In the genomic region with DNA sequence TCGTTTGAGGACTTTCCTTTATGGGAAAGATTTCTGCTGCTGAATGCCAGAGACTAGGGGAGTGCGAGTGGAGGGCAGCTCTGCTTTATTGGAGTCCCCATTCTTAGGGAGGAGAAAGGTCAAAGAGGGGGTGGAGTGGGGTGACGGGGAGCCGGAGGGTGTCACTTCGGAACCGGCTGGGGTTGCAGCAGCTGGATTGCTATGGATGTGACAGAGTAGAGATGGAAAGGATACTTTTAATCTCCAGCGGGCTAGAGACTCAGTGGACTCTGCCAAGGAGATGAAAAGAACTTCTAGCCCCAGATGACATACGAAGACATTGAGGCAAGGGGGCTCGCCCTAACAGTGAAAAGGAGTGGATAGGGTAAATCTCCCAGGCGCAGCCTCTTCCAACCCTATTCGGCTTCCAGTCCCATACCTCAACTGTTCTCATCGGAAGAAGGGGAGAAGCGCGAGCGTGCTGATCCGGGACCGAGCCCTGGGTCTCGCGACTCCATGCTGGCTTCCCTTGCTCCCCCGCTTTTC, we compare ENCODE assay signal across 8 mouse cellular contexts. TPM values are rescaled to one million over a fixed set of nuclear protein-coding genes. Genes with fewer than 3 reads are reported as not detected.
DNase-seq lines count a peak whose midpoint lies in the region; ATAC-seq and TF ChIP-seq lines count a peak whose summit lies in the region.
"Had no signal": no experiment of that assay in that cellular context is flagged by ENCODE, and none has a peak within 500 bp of the region (broad histone marks: within the 10 kb centered on the region; RNA-seq: fewer than 3 reads in every experiment).

No protein-coding gene starts in this region.

- no peaks in the 10 kb centered on the region for H3K36me3 ChIP-seq in heart, postnatal 0 days (replicated peaks; ENCODE audit: control insufficient read depth, insufficient read depth, low read length)
- no peaks in the 10 kb centered on the region for H3K36me3 ChIP-seq in liver, embryonic 13.5 days

- peaks cover 36% of the 10 kb centered on the region for H3K27me3 ChIP-seq in heart, postnatal 0 days (ENCODE audit: control insufficient read depth, insufficient read depth, low read length)
- peaks cover 59% of the 10 kb centered on the region for H3K27me3 ChIP-seq in liver, embryonic 13.5 days

- TF ChIP-seq CTCF in heart, postnatal 0 days (IDR thresholded peaks at IDR 0.05; ENCODE audit: low read depth) = no peak

- H3K9me3 ChIP-seq in heart, postnatal 0 days (replicated peaks; ENCODE audit: control insufficient read depth, low read length) = no peaks in the 10 kb centered on the region
- no peaks in the 10 kb centered on the region for H3K9me3 ChIP-seq in liver, embryonic 13.5 days (replicated peaks)

- no peak for ATAC-seq in heart, postnatal 0 days (ENCODE audit: insufficient read depth, low read depth)
- no peak for ATAC-seq in liver, embryonic 13.5 days (ENCODE audit: low read depth)

- H3K9ac ChIP-seq in heart, postnatal 0 days (replicated peaks; ENCODE audit: low read depth, low read length) = peak overlapping the region; percentile 41; the same call in 1 of the 2 replicates
- no peak overlapping the region for H3K9ac ChIP-seq in liver, embryonic 13.5 days

- no peak for TF ChIP-seq EP300 in heart, postnatal 0 days (IDR thresholded peaks at IDR 0.05; ENCODE audit: low read depth)

- DNase-seq in urinary bladder, adult 18-20 months (ENCODE audit: low spot score in 2 of 2) = peak; percentile 25 to 26
- DNase-seq in urinary bladder, postnatal 36 days (ENCODE audit: low spot score in 2 of 2) = no peak
- DNase-seq in heart, postnatal 0 days (ENCODE audit: low spot score) = no peak
- DNase-seq in liver, embryonic 13.5 days = no peak
- DNase-seq in natural killer cell, adult 2 months (ENCODE audit: low spot score in 2 of 2) = no peak
- no peak for DNase-seq in left cerebral cortex, adult 8-10 months (ENCODE audit: low spot score in 2 of 2)
- no peak for DNase-seq in embryo, embryonic 11 days
- DNase-seq: left cerebral cortex, postnatal 4 days had no signal

- 3% methylated on average over 20 of the region's 20 CpGs for WGBS in heart, postnatal 0 days
- WGBS in liver, embryonic 13.5 days (ENCODE audit: insufficient replicate concordance) = 6% methylated on average over 20 of the region's 20 CpGs

- peak overlapping the region; percentile 78 for H3K4me2 ChIP-seq in heart, postnatal 0 days (ENCODE audit: low read depth, low read length)
- peak overlapping the region; percentile 63 for H3K4me2 ChIP-seq in liver, embryonic 13.5 days

- H3K4me1 ChIP-seq in heart, postnatal 0 days (ENCODE audit: control insufficient read depth, insufficient read depth) = no peaks in the 10 kb centered on the region
- H3K4me1 ChIP-seq in liver, embryonic 13.5 days (replicated peaks) = peaks cover 23% of the 10 kb centered on the region

- H3K27ac ChIP-seq in heart, postnatal 0 days (ENCODE audit: low read depth) = no peak overlapping the region
- H3K27ac ChIP-seq in liver, embryonic 13.5 days = no peak overlapping the region

- H3K4me3 ChIP-seq in heart, postnatal 0 days (ENCODE audit: low read depth, low read length) = peak overlapping the region; percentile 55
- peak overlapping the region; percentile 46 for H3K4me3 ChIP-seq in liver, embryonic 13.5 days (replicated peaks)

RNA-seq across cellular contexts. Expression of gene A4galt, which starts 0.9 kb away (rescaled TPM):
- total RNA-seq in heart, postnatal 0 days (2014; rRNA removed; ENCODE audit: low replicate concordance) = 3.0 and 3.2 TPM in 2 replicates
- polyA plus RNA-seq in heart, postnatal 0 days (2015; fragmentation: Nextera tagmentation; extraction: Ambion mirVana) = 1.6 and 2.0 TPM in 2 replicates
- polyA plus RNA-seq in liver, embryonic 13.5 days (2015; fragmentation: Nextera tagmentation; extraction: Ambion mirVana) = 0.05 and 0.07 TPM in 2 replicates
- total RNA-seq in left cerebral cortex, adult 8-10 months (2022) = 1 to 10 TPM; 3.2 to 5.9 (median 5.4) TPM

Comparison
In these comparisons a context has a peak if more than half of its experiments do, and no peak if none do; other contexts are left out.
1. DNase-seq: peak in urinary bladder, adult 18-20 months (2 of 2); none in urinary bladder, postnatal 36 days (0 of 2), heart, postnatal 0 days (single experiment), liver, embryonic 13.5 days (single experiment), natural killer cell, adult 2 months (0 of 2), left cerebral cortex, adult 8-10 months (0 of 2) and embryo, embryonic 11 days (single experiment).